Mouse (Mus musculus): Measurements from ENCODE around the gene Hcfc1.

DNA sequence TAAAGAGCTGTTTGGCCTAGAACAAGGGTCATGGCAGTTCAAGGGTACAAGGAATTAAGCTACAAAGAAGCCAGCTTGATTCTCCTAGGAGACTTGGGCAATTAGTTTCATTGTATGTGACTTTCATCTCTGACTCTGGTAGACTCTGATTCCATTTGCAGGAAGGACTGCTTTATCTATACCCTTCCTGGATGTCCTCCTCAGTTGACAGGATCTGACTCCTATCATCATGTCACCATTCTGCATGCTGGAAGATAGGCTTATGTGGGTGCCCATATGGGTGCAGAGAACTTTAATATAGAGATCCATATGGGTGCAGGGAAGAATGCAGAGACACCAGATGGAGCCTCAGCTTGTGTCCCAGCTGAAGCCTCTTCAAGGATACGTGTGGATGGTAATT is 3.0 kb upstream of the Hcfc1 start:
- TF ChIP-seq CTCF (IDR thresholded peaks at IDR 0.05; ENCODE audit: borderline replicate concordance, insufficient read depth, low read depth, low read length) (no peak), POLR2A (IDR thresholded peaks at IDR 0.05; ENCODE audit: borderline replicate concordance, insufficient read depth, low read length) (no peak)
